Mouse (Mus musculus) embryonic fibroblast, embryonic 13.5 days (primary cell): ENCODE measurements around the gene Tbcd.

ENCODE experiments used
- CTCF ChIP-seq: IDR thresholded peaks from 2 replicates; pipeline ENCODE4 v1.5.1; 2011; ENCODE audit warnings: mild to moderate bottlenecking, control low read depth, low read length, moderate library complexity, borderline replicate concordance; ENCODE audit not compliant: insufficient read depth
- POLR2A ChIP-seq: IDR thresholded peaks from 2 replicates; pipeline ENCODE4 v1.6.1; 2011; ENCODE audit warnings: low read depth, mild to moderate bottlenecking, control low read depth, low read length, moderate library complexity

DNA sequence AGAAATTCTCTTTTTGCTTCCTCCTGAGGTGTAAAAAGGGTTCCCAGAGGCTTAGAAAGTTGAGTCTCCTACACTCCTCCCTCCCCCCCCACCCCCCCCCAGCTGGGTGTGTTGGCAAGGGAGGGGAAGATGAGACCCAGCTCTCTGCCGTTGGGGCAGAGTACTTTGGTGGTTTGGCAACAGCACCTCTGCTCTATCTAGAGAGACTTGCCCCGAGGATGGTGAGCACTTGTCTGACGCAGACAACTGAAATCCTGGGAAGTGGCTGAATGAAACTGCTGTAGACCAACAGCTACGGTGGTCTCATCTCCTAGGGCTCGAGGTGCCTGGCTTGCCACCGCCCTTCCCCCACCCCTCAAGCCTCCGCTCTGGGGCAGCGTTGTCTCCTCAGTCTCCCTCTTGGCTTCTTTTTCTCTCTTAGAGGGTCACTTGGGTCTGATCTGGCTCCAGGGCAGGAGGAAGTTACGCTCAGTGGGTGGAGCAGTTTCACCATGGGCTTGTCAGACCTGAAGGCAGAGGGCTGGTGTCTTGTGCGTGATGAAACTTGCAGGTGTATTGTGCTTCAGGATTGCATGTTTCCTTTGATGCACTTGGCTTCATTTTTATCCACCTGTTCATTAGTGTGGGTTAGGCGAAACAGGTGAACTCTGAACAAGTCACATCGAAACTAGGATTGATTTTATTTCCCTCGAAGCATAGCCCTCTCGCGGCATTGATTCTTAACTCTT lies 27.9 kb downstream of the Tbcd start:
- no peak for TF ChIP-seq POLR2A
- no peak for TF ChIP-seq CTCF
